Mouse (Mus musculus): ENCODE data around the gene Serpina7.

GRCm38 (mm10) chrX:139085943-139086342 is 907 bp upstream of the Serpina7 start, which contains the start of gene 4930513O06Rik:
- TF ChIP-seq CTCF (IDR thresholded peaks at IDR 0.05; ENCODE audit: low read depth, low read length) = no peak
- TF ChIP-seq GATA1 (IDR thresholded peaks at IDR 0.05; ENCODE audit: borderline replicate concordance, low read length) = no peak
- TF ChIP-seq POLR2AphosphoS5 (IDR thresholded peaks at IDR 0.05; ENCODE audit: insufficient replicate concordance, low read depth, low read length) = no peak
- no peak for TF ChIP-seq TAL1 (conservative IDR thresholded peaks at IDR 0.05; ENCODE audit: low read depth, low read length)
- TF ChIP-seq GATA2 (IDR thresholded peaks at IDR 0.05; ENCODE audit: borderline replicate concordance, low read depth, low read length) = no peak

Measured in G1E (cell line).